Mouse (Mus musculus) lung, postnatal 14 days (tissue): ENCODE data around the gene Vmn1r8.
"Not testable (repeated sequence)": the region's sequence is repeated elsewhere in the genome, so short reads cannot be mapped to it uniquely, and the experiment has no call there.

Experiments
- DNase-seq: peaks from one replicate; pipeline ENCODE4 v3.0.0; 2021

Vmn1r8 gene

DNA sequence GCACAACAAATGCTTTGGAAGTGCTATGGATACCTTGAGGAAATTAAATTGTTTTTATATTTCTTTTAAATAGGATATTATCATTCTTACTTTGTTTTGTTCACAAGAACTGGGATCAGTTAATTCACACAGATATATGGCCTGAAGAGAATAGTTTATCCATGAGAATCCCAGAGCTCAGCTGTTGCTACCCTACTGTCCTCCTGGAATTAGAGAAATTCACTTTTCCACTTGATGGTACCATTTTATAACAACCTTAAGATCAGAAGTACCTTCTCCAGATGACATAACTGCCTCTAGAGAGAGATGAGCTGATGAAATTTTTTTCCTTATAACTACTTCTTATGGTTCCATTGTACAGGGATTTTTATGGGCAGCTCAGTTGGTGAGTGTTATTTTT is at the start of gene Vmn1r8:
TSS of gene Vmn1r8 (plus strand) at position 301 of the 400 bp plus-strand sequence.
- no peak for DNase-seq

DNA sequence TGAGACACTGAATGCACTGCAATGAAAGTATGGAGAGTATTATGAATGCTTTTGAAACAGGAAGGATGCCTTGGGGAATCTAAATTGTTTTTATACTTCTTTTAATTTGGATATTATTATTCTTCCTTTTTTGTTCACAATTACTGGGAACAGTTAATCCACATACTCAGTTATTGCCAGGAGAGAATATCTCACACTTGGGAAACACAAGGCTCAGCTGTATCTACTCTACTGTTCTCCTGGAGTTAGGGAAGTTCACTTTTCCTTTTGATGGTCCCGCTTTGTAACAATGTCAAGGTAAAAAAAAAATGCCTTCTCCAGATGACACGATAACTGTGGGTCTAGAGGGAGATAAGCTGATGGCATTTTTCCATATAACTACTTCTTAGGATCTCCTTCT is 35.1 kb upstream of the Vmn1r8 start, which contains the start of gene Vmn1r6:
TSS of gene Vmn1r6 (plus strand) at position 301 of the 400 bp plus-strand sequence.
- no peak for DNase-seq

DNA sequence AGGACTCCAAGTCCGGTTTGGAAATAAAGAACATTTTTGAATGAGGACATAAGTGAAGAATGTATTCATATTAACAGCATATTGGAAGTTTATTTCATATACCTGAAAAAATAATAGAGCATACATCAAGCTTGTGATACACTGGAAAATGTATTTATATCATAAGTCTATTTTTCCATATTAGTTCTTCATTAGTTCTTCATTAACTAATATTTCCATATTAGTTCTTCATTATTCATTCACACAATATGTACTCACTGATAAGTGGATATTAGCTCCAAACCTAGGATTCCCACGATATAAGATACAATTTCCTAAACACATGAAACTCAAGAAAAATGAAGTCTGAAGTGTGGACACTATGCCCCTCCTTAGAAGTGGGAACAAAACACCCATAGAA is 6.9 kb upstream of the Vmn1r8 start, which contains the start of gene Vmn1r7:
TSS of gene Vmn1r7 (minus strand) at position 101 of the 400 bp plus-strand sequence.
- DNase-seq = not testable (repeated sequence)

DNA sequence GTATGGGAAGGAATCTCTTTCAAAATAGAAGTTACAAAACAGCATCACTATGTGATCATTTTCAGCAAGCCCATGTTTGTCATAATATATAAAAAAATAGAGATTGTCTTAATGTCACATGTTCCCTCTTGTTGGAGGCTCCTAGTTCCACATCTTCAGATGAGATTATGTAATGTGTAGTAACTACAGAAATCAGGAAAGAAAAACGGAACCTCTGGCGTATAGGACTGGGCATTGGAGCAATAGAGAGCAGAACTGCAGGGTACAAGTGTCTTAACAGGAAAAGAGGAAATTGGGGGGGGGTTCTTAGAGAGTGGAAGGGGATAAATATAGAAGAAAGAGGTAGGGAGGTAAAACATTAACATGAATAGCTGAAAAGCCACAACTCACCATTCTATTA is 2.6 kb downstream of the Vmn1r8 start:
- DNase-seq = no peak

DNA sequence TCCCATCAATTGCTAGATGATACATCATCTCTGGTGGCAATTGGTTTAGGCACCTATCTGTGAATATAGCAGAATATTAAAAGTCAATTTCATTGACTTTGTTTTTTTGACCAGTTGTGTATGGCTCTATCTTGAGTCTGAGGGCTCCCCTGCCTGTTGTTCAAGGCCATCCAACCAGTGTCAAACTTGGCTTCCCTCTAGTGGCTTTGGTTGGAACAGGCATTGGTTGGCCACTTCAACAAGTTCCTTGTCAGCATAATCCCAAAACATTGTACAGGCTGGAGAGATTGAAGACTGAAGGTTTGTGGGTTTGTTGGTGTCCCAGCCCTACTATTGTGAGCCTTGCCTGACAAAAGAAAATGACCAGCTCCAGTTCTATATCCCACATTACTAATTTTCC is 31.6 kb downstream of the Vmn1r8 start:
- no peak for DNase-seq

DNA sequence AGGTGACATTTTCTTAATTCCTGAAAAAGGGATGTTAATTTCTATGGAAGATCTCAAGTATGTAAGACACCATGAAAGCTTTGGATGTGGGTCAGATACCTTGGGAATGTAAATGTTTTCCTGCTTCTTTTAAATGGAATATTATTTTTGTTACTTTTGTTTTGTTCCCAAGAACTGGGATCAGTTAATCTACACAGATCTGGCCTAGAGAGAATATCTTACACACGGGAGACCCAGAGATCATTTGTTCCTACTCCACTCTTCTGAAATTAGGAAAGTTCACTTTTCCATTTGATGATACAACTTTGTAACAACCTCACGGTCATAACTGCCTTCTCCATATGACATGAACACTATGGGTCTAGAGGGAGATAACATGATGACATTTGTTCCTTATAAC is 34.4 kb downstream of the Vmn1r8 start, which contains the start of gene Vmn1r9:
TSS of gene Vmn1r9 (plus strand) at position 301 of the 400 bp plus-strand sequence.
- DNase-seq = no peak
